Mouse (Mus musculus): Measurements from ENCODE around the gene Eme1.

The Eme1 gene

GRCm38 (mm10) chr11:94596311-94596852, 57.4 kb downstream of the Eme1 start:
- DNase-seq = no peak
